Mouse (Mus musculus): ENCODE results near the gene Gtpbp3.
"Not testable (repeated sequence)": the region's sequence is repeated elsewhere in the genome, so short reads cannot be mapped to it uniquely, and the experiment has no call there.

Gene Gtpbp3

DNA sequence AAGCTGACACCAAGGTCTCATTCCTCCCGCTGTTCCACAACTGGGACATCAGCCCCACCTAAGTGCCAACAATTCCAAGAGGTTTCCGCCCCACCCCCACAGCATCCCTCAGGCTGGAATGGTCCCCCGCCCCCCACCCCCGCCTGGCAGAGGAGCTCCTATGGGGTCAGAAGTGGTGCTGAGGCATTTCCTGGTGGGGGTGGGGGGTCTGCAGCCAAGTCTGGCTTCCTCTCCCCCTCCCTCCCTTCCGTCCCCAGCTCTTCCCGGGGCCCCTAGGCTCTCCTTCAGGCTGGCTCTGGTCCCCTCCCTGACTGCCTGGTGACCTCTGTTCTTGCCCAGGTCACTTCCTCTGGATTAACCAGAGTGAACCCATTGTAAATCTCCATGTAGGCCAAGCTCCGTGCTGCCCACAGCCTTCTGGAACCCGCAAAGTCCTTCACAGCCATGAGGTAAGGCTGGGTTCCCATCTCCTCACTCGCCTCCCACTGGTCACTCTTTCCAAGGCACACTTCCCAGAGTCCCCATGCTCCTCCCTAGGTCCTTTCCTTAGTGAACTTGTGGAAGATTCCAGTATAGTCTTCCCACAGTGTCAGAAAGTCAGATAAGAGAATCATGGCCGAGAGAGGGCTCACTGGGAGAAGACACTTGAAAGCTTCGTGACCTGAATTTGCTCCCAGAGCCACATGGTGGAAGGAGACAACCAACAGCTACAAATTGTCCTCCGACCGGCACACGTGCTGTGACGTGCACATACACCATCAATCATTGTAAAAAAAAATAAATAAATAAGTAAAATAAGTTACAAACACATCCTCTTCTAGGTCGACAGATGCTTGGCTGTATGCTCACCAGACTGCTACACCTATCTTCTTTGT lies 11.2 kb downstream of the Gtpbp3 start:
- DNase-seq, result no peak

DNA sequence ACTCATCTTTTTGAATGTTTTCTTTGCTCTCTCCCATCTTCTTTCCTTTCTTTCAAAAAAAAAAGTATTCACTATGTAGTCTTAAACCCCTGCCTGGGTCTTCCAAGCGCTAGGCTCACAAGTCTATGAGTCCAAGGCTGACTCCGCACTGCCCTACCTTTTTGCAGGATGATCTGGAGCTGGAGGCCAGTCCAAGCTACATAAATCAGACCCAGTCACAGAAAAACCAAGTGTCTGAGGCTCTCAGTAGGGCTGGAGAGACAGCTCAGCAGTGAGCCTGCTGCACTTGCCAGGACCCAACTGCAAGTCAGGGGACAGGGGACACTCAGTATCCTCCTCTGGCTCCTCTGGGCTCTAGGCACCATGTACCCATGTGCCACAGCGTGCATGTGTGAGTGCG lies 16.4 kb downstream of the Gtpbp3 start:
- DNase-seq, result no peak

DNA sequence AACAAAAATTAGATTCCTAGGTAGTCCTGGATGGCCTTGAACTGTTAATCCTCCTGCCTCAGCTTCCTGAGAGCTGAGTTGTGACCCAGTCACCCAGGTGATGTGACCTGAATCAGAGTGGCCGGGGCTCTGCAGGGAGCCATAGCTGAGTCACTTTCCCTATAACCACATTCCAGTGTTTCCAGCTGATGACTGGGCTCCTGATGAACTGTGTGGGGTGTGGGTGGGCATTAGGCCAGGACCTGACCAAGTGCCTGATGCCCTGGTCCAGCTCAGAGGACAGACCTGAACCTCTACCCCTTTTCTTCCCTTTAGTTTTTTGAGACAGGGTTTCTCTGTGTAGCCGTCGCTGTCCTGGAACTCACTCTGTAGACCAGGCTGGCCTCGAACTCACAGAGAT lies 17.4 kb downstream of the Gtpbp3 start:
- no peak for DNase-seq

DNA sequence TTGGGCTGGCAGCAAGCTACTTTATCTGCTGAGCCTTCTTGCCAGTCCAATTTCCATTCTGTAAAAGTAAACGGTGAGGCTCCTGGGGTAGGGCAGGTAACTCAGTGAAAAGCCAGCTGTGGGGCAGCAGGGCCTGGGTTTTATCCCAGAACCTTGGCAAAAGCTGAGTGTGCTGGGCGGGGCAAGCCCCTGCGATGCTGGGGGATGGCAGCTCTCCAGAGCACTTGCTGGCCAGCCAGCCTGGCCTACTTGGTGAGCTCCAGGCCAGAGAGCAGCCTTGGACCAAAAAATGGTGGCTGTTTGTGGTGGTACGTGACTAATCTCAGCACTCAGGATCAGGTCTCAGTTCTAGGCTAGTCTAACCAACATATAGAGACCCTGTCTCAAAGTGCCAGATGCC lies 18.1 kb downstream of the Gtpbp3 start:
- DNase-seq, result peak; percentile 67

DNA sequence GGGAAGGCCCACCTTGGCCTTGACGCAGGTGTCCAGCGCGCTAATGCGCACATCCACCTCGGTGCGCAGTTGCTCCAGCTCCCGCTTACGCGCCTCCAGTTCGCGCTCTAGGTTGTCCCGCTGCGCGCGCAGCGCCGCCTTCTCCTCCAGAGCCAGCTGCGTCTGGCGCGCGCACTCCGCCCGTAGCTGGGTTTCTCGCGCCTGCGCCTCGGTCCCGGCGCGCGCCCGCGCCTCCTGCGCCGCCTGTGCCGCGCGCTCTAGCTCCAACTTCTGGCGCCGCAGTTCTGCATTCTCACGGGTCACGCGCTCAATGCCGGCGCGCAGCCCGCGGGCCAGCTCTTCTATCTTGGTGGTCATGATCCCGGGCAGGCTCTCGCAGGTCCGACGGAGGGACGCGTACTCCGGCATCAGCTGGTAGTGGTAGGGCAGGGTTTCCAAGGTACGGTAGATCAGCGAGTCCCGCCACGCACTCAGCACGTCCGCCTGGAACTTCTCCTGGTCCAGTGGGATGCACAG lies 19.7 kb downstream of the Gtpbp3 start:
- peak; percentile 78 for DNase-seq

DNA sequence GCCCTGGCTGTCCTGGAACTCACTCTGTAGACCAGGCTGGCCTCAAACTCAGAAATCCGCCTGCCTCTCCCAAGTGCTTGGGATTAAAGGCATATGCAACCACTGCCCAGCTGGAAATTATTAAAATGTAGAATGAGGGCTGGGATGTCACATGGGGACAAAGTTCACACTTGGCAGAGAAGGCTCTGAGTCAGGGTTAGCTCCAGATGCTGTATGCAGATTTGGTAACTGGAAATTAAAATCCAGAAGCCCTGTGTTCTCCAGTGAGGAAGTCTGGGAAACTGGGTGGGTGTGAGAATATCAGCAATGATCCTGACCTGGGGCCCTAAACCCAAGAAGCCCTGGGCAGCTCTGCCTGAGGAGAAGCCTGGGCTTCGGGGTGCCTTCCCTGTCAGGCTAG lies 21.4 kb downstream of the Gtpbp3 start:
- DNase-seq, result no peak

DNA sequence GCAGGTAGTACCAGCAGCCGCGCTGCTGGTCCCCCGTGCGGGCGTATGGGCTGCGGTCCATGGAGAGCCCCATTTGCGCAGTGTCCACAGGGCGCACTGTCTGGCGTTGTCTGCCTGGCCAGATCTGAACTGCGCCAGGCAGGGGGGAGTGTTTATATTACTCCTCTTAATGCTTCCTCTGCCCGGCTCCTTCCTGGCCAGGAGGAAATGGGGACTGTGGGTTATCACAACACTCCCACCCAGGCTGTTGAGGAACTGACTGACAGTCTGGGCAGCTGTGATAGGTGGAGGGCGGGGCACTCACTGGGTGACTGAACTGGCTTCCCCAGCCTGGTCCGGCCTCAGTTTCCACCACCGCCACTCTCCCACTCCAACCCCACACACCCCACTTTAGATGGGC lies 23.7 kb downstream of the Gtpbp3 start, which contains the start of gene Plvap:
TSS of gene Plvap (minus strand) at position 109 of the 400 bp plus-strand sequence.
- DNase-seq, result no peak

DNA sequence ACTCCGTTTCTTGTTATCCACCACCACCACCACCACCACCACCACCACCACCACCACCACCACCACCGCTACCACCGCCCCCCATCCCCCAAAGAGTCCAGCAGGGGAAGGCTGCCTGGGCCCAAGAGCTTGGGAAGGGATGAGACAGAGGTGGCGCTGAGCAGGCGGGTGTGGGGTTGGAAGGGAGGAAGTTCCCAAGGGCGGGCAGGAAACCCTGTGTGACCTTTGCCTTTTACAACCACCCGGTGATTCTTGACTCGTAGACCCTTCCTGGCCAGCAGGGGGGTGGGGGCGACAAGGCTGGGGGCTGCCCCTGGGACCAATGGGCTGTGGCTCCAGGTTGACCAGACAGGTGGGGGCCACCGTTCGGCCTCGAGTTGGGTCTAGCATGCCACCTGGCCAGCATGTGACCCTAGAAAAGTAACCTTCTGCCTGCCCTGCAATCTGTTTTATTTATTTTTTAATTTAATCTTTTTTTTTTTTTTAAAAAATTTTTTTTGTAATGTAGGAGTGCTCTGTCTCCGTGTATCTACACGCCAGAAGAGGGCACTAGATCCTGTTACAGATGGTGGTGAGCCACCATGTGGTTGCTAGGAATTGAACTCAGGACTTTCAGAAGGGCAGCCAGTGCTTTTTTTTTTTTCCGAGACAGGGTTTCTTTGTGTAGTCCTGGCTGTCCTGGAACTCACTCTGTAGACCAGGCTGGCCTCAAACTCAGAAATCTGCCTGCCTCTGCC lies 25.3 kb downstream of the Gtpbp3 start:
- DNase-seq, result no peak

DNA sequence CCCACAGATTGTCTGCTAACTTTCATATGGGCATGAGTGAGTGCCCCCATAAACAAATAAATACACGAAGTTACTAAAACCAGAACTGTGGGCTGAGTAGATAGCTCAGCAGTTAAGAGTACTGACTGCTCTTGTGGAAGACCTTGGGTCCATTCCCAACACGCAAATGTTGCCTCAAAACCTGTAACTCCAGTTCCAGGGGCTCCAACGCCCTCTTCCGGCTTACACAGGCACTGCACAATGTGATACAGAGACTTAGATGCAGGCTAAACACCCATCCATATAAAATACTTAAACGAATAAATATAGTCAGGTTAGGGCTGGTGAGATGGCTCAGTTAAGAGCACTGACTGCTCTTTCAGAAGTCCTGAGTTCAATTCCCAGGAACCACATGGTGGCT lies 27.1 kb downstream of the Gtpbp3 start:
- DNase-seq, result no peak

DNA sequence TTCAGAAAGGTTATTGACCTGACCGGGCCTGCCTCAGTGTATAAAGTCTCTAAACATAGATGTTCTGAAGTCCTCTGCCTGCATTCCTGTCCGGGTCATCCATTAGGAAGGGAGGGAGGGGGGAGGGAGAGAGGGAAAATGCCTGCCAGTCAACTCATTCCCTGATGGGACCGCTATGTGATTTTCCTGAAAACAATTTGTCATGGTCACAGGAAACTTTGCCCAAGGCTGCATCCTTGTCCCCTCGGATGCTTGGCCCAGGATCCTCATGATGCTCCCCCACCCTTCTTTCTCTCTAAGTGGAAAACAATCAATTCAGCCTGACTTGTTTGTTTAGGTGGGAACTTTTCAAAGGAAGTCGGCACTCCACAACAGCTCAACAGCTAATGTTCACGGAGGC lies 28.9 kb downstream of the Gtpbp3 start:
- DNase-seq, result no peak

DNA sequence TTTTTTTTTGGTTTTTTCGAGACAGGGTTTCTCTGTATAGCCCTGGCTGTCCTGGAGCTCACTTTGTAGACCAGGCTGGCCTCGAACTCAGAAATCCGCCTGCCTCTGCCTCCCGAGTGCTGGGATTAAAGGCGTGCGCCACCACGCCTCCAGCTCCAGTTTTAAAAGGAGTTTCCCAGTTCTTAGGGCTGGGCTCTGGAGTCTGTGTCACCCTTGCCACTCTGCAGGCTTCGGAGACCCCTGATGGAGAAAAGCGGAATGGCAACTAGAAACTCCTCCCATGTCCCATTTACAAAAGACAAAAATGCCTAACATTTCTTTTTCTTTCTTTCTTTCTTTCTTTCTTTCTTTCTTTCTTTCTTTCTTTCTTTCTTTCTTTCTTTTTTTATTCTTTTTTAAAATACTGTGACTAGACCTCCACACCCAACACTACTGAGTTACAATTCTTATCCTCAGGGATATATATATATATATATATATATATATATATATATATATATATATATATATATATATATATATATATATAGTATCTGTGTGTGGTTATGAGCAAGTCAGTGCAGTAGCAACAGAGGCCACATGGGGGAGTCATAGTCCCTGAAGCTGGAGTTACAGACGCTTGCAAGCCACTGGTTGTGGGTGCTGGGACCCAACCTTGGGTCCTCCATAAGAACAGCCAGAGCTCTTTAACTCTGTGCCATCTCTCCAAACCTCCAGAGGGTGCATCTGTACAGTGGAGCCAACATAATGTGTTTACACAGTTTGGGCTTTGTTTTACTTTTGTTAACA lies 31.3 kb downstream of the Gtpbp3 start:
- not testable (repeated sequence) for DNase-seq

DNA sequence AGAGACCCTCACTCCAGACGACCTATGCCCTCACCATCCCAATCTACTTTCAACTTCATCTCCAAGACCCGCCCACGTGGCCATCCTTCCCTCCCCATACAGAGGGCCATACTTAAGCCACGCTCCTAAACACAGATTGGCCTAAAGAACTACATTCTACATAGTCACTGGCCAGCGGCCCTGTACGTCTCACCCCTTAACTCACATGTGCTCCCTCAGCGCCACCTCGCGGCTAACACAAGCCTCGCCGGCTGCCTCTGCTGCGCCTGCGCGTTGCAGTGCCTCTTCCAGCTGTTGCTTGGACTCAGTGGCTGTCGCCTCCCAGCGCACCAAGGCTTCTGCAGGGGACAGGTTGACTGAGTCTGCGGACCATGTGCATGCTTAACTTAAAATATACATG lies 33.7 kb downstream of the Gtpbp3 start:
- peak; percentile 93 for DNase-seq

DNA sequence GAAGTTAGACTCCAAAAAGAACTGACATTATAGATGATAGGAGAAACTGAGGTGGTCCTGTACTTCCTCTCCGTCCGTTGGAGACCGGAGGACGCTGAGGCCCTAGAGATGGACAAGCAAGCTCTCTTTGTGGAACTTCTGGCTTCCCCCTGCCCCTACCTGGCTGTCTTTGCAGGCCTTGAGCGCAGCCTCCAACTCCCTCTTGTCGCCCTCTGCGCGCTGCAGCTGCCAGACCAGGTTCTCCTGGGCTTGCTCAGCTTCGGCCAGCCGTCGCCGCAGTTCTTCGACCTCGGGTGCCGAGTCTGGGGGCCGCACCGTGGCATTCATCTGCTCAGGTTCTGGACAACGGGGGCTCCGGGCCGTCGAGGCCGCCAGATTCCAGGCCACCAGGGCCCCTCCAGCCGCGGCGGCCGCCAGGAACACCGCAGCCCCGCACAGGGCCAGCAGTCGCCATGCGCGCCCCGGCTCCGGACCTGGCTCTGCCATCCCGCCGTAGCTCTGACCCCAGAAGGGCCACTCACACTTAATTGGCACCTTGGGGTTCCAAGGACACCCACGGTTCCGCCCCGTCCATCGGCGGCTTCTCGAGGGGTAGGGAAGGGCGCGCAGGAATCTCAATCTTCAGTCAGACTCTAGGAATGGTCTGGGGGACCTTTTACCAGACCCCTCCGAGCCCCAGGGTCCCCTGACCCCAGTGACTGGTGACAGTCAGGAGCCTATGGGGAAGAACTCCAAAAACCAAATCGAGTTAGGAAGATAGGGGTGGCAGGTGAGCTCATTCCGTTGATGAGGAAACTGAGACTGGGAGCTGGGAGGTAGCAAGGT lies 37.5 kb downstream of the Gtpbp3 start, which contains the start of gene Ccdc194:
TSS of gene Ccdc194 (minus strand) at position 486 of the 825 bp plus-strand sequence.
- no peak for DNase-seq

DNA sequence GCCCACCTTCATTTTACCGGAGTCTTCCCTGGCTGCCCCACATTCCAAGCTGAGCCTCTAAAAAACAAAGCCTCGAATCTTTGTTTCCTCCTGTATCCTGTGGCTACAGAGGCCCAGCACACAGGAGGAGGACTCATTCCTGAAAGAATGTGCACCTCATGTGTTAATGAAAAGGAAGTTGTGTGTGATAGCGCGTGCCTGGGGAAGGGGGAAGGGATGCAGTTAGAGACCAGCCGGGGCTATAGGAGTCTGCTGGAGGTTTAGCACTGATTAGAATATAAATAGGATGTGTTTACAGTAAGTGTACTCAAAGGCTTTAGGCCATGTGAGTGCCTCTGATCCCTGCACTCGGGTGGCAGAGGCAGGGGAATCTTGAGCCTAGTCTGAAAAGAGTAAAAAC lies 38.4 kb downstream of the Gtpbp3 start:
- DNase-seq, result no peak

DNA sequence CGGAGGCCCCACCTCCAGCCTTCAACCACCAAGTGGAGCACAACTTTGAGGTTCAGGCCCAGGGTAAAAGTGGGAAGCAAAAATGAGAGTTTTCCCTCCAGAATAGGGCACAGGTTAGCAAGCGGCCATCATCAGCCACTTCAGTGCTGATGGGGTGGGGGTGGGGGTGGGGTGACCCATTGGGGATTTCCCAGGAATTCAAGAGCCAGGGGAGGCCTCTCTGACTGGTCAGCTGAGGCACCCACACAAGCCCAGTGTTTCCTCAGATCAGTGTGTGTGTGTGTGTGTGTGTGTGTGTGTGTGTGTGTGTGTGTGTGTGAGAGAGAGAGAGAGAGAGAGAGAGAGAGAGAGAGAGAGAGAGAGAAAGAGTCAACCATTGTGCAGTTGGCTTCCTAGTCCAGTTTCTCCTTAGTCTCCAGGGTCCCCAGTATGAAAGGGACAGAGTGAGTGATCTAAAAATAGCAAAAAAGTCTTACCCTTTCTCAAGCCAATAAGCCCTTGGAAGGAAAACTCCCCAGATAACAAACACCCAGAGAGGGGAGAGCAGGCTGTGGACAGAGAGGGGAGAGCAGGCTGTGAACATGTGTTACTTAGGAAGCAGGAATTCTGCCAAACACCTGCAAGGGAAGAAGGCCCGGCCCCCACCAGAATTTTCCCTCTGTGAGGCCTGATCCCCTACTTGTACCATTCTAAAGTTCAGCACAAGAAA lies 39.4 kb downstream of the Gtpbp3 start:
- DNase-seq, result no peak

DNA sequence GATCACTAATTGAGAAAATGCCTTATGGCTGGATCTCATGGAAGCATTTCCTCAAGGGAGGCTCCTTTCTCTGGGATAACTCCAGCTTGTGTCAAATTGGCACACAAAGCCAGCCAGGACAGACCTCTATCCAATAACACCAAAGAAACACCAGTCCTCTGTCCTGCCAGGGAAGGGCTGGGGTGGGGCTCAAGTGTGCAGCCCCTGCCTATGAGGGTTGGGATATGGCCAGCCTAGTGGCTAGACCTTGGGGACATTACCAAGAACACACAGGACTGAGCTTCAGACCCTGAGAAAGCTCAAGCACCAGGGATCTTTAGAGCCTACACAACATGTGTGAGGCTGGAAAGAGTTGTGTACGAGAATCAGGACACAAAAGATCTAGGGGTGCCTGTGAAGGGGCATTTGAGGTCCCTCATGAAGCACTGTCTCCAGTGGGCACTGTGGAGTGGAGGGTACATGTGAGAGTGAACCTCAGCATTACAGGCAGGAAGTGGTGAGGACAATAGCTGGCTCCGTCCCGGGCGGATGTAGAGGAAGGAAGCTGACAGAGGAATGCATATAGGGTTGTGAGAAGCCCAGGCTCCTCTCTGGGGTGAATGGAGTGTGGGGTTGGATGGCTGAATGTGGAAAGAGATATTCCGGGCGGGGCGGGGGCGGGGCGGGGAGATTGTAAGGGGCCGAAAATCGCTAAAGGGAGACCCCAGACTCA lies 40.6 kb downstream of the Gtpbp3 start:
- DNase-seq, result no peak

DNA sequence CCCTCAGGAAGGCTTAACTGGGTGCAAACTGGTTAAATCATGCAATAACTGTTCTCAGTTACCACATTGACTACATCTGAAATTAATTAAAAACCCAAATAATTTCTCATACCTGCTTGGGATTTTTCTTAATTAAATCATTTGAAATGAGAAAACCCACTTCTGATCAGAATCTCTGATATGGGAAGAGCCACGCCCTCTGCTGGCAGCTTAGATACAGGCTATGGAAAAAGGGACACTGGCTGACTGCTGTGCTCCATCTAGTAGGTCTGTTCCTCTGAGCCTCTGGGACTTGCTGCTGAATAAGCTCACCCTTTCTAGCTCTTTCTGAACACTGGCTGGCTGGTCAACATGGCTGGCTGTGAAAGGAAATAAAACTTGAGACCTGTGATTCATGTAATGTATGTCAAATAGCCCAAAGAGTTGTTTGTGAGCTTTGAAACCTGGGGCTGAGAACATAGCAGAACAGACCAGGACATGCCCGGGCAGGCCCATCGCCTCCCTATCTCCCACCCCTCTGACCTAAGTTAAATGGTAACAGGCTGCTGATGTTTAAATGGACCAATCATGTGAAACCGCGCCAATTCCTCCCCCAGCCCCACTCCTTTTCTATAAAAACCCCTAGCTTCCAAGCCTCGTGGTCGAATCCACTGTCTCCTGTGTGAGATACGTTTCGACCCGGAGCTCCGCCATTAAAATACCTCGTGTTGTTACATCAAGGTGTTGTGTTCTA lies 43.0 kb downstream of the Gtpbp3 start:
- peak; percentile 47 for DNase-seq

DNA sequence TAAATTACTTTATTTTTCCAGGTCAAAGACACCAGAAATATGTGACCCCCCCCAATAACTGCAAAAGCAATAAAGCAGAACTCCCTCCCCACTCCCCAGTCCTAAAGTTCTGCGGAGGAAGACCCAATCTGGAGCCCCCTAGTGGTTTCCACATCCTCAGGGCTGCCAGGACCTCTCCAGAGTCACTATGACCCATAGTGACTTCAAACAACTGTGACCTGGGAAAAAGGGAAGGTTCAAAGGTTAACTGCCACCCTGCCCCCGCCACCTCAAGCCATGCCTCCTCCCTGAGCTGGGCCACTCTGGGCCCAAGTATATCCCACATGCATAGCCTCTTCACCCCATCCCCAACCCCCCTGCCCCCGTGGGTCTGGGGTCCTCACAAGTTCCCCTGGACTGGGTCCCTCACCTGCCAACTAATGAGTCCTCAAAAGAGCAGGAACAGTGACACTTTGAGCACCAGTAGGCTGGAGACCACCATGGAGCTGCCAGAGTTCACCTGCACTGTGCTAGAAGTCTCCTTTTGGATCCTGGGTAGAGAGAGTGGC lies 46.4 kb downstream of the Gtpbp3 start:
- no peak for DNase-seq

DNA sequence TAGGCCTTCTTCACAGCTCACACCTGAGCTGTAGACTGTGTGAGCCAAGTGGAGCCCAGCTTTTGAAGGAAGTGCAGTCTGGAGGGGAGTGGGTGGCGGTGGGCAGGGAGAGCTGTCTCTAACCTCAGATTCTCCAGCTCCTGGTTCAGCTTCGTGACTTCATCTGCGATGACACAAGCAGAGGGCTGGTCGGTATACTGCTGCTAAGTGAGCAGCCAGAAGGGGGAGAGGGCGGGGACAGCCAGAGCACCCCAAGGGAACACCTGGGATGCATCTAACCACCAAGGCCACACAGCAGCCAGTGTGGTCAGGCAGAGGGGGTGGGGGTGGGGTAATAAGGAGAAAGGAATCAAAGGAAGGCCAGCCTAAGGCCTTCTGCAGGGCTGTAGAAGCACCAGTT lies 47.8 kb downstream of the Gtpbp3 start:
- no peak for DNase-seq
